ENCODE assay signal across 29 mouse cellular contexts in the genomic region with DNA sequence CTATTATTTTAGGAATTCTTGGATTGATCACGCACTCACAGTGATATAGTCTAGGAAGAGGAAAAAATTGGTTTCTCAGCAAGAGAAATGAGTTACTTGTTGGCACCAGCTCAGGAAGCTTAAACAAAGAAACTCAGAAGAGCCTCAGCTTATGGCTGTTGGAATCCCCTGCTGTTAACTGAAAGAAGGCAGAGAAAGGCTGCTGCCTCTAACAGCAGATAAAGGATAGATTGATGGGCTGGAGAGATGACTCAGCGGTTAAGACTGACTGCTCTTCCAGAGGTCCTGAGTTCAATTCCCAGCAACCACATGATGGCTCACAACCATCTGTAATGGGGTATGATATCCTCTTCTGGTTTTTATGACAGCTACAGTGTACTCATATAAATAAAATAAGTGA. TPM values are rescaled to one million over a fixed set of nuclear protein-coding genes. Genes with fewer than 3 reads are reported as not detected.
"Had no signal": no experiment of that assay in that cellular context is flagged by ENCODE, and none has a peak within 500 bp of the region (broad histone marks: within the 10 kb centered on the region; RNA-seq: fewer than 3 reads in every experiment).

No protein-coding gene starts in this region.

- H3K4me1 ChIP-seq: heart, embryonic 13.5 days; heart, embryonic 15.5 days; hindbrain, embryonic 12.5 days; intestine, embryonic 15.5 days; limb, embryonic 13.5 days; limb, embryonic 15.5 days had no signal

- ATAC-seq: hindbrain, embryonic 16.5 days; inflammation-experienced regulatory T-cells, adult 6 months; intestine, embryonic 15.5 days; intestine, postnatal 0 days; liver, embryonic 12.5 days had no signal

- H3K9ac ChIP-seq: heart, embryonic 13.5 days; heart, embryonic 15.5 days; hindbrain, embryonic 12.5 days; hindbrain, embryonic 14.5 days; intestine, embryonic 15.5 days; limb, embryonic 13.5 days; limb, embryonic 15.5 days; liver, embryonic 12.5 days; liver, embryonic 14.5 days had no signal

- DNase-seq: gastrocnemius, postnatal 14 days; gastrocnemius, postnatal 36 days; heart, adult 11 months; heart, adult 2 months; heart, postnatal 14 days; heart, postnatal 36 days; kidney, adult 18-20 months; kidney, adult 8-10 months; kidney, postnatal 10 days; kidney, postnatal 25 days; kidney, postnatal 4 days; layer of hippocampus, postnatal 36 days; left cerebral cortex, postnatal 4 days had no signal

- H3K4me3 ChIP-seq: heart, adult 2 months; heart, embryonic 13.5 days; heart, embryonic 15.5 days; hindbrain, embryonic 12.5 days; intestine, embryonic 15.5 days; layer of hippocampus, adult 2 months; limb, embryonic 13.5 days; limb, embryonic 15.5 days; liver, embryonic 12.5 days had no signal

- H3K9me3 ChIP-seq: heart, embryonic 13.5 days; heart, embryonic 15.5 days; hindbrain, embryonic 12.5 days; intestine, embryonic 15.5 days; limb, embryonic 13.5 days; limb, embryonic 15.5 days; liver, embryonic 12.5 days had no signal

- H3K27ac ChIP-seq: heart, adult 2 months; heart, embryonic 13.5 days; heart, embryonic 15.5 days; hindbrain, embryonic 12.5 days; hindbrain, embryonic 14.5 days; intestine, embryonic 15.5 days; layer of hippocampus, adult 2 months; limb, embryonic 13.5 days; limb, embryonic 15.5 days; liver, embryonic 12.5 days; liver, embryonic 14.5 days had no signal

- H3K27me3 ChIP-seq: heart, embryonic 13.5 days; heart, embryonic 15.5 days; hindbrain, embryonic 12.5 days; intestine, embryonic 15.5 days; limb, embryonic 13.5 days; limb, embryonic 15.5 days; liver, embryonic 12.5 days had no signal

- H3K4me2 ChIP-seq: heart, embryonic 11.5 days; heart, embryonic 13.5 days; heart, embryonic 15.5 days; hindbrain, embryonic 12.5 days; hindbrain, embryonic 14.5 days; intestine, embryonic 15.5 days; limb, embryonic 13.5 days; limb, embryonic 15.5 days; liver, embryonic 12.5 days had no signal

RNA-seq across cellular contexts. Expression of gene Ubap1l, which starts 33.5 kb away (rescaled TPM):
- total RNA-seq: hematopoietic stem cell, adult 5-6 weeks had no signal
- polyA plus RNA-seq: heart, embryonic 13.5 days; liver, embryonic 12.5 days; liver, embryonic 16.5 days had no signal
